Mouse (Mus musculus): Measurements from ENCODE around the gene Lats2.
"Not testable (repeated sequence)": the region's sequence is repeated elsewhere in the genome, so short reads cannot be mapped to it uniquely, and the experiment has no call there.

Gene Lats2

GRCm38 (mm10) chr14:57695550-57695949, 62.6 kb downstream of the Lats2 start:
- no peak for DNase-seq (ENCODE audit: low read depth, low spot score)

DNA sequence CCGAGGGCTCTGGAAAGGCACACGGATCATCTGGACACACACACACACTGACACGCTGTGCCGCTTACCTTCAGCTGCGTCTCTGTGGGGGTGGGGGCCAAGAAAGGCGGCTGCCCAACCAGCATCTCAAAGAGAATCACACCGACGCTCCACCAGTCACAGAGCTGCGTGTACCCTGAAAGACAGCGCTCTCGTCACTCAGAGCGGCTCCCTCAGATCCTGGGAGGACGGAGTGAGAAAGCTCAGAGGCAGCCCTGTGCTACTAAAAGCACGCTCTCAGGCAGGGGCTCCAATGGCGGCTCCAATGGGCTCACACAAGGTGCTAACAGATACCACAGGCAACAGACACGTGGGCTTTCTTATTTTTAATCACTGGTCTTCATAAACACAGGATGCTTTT, 63.9 kb downstream of the Lats2 start:
- no peak for DNase-seq (ENCODE audit: low read depth, low spot score)

GRCm38 (mm10) chr14:57692517-57693130, 65.6 kb downstream of the Lats2 start:
- DNase-seq (ENCODE audit: low read depth, low spot score) = no peak

DNA sequence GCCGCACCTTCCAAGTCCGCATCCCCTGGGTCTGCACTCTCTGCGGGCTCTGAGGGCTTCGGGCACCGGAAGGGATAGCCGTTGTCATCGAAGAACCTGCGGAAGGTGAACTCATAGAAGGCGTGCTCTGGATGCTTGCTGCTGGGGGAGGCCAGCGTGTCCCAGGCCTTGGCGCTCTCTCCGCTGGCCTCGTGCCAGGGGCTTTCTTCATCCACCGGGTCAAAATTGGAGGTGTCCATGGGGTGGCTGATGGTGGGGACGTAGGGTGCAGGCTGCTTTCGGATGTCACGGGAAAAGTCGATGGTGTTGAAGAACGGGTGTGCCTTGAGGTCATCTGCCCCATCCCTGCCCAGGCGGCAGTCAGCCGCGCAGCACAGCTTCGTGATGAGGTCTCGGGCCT, 66.9 kb downstream of the Lats2 start:
- DNase-seq (ENCODE audit: low read depth, low spot score) = no peak

GRCm38 (mm10) chr14:57690681-57691080, 67.5 kb downstream of the Lats2 start:
- no peak for DNase-seq (ENCODE audit: low read depth, low spot score)

DNA sequence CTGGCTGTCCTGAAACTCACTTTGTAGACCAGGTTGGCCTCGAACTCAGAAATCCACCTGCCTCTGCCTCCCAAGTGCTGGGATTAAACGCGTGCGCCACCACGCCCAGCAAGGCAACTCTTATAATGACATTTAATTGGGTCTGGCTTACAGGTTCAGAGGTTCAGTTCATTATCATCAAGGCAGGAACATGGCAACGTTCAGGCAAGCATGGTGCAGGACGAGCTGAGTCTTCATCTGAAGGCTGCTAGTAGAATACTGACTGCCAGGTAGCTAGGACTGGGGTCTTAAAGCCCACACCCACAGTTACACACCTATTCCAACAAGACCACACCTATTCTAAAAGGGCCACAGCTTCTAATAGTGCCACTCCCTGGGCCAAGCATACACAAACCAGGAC, 70.1 kb downstream of the Lats2 start:
- not testable (repeated sequence) for DNase-seq (ENCODE audit: low read depth, low spot score)

DNA sequence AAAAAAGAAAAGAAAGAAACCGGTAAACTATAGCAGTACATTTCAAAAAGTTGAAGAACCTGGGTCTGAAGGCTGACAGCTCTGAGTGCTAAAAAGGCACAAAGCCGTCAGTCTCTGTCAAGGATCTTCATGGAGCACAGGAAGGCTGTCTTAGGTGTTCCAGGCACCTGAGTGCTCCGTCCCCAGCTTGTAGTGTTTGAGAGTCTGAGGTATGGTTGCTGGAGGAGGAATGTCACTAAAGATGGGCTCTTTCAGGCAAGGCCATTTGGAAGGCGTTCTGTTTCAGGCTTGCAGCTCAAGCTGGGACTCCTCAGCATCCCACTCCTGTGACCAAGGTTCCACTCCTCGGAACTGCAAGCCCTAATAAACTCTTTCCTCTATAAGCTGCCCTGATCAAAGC, 70.7 kb downstream of the Lats2 start:
- DNase-seq (ENCODE audit: low read depth, low spot score) = no peak

GRCm38 (mm10) chr14:57686647-57687046, 71.5 kb downstream of the Lats2 start:
- DNase-seq (ENCODE audit: low read depth, low spot score) = no peak

GRCm38 (mm10) chr14:57684579-57684978, 73.6 kb downstream of the Lats2 start:
- peak; percentile 53 for DNase-seq (ENCODE audit: low read depth, low spot score)

DNA sequence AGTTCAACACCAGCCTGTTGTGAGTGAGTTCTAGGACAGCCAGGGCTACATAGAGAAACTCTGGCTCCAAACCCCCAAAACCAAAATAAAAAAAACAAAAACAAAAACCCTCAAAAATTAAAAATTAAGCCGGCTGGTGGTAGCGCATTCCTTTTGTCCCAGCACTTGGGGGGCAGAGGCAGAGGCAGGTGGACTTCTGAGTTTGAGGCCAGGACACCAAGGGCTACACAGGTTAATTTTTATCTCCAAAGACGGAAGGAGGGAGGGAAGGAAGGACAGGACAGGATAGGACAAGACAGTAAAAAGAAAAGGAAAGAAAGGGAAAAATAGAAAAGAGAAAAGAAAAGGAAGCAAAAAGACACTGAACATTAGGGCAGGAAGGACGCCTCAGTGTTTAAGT, 75.4 kb downstream of the Lats2 start:
- no peak for DNase-seq (ENCODE audit: low read depth, low spot score)

- peak; percentile 85 for DNase-seq (ENCODE audit: low read depth, low spot score)
Measured at GRCm38 (mm10) chr14:57679958-57680535, 78.1 kb downstream of the Lats2 start.

DNA sequence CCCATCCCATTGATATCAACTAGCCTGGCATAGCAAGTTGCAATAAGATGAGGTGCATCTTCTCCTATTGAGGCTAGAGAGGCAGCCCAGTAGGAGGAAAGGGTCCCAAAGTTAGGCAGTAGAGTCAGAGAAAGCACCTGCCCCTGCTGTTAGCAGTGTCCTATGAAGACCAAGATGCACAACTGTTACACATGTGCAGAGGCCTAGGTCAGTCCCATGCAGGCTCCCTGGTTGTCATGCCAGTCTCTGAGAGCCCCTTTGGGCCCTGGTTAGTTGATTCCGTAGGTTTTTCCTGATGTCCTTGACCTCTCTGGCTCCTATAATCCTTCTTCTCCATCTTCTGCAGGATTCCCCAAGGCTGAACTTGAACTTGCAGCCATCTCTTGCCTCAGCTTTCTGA, 78.7 kb downstream of the Lats2 start:
- no peak for DNase-seq (ENCODE audit: low read depth, low spot score)

DNA sequence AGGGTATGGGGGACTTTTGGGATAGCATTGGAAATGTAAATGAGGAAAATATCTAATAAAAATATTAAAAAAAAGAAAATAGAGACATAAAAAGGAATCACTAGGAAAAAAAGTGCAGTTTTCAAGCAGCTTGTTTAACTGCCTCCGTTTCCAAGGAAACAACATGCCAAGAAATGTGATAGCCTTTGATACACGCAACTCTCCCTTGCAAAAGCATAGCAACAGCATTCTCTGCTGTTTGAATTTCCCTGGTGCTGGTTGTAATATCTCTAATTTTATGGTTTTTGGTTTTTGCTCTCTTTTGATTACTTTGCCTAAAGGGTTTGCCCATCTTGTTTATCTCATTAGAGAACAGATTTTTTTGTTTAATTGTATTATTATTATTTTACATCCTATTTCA, 82.7 kb downstream of the Lats2 start:
- DNase-seq (ENCODE audit: low read depth, low spot score) = no peak

DNA sequence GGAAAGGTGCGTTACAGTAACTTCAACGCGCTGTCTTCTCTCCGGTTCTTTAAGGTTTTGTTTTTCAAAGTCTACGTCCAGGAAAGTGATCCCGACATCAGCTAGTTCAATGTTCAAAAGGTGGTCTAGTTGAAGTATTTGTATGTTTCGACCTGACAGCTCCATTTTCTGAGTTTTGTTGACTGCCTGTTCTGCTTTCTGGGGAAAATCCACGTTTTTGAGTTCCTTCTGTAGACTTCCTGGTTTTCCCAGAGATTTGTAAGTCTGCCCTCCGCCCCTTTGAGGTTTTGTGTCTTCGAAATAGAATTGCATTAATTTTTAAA, 92.6 kb downstream of the Lats2 start:
- no peak for DNase-seq (ENCODE audit: low read depth, low spot score)

DNA sequence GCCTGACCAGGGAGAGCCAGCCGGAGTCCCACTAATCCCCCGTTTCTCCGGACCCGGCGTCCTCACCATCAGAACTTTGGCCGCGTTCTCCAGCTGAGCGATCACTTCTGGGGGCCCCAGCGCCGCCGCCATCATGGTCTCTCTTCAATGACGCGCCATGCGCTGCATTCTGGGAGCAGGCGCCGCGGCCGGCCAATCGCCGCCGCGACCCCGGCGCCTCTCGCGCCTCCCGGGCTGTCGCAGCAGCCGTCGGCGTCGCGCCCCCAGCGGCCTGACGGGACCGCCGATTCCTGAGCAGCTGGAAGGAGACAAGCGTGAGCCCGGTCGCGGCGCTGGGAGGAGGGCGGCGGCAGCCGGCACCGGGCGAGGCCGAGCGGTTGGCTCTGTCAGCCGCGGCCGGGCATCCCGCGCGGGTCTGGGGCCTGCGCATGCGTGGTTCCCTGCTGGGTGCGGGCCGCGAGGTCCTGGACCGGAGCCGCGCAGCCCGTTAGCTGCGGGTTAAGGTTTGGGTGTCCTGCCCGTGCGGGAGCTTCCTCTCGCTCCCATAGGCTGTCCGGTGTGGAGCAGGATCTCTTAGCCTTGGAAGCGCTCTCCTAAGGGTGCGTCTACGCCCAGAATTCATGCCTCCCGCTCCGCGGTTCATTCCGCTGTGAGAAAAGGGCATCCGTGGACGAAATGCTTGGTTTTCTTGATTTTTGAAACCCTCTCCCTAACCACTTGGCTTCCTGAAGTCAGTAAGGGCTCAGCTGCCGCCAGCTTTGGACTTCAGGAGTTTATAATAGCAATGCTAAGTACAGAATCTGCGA, 93.2 kb downstream of the Lats2 start, which contains the start of gene Xpo4:
Gene Xpo4 (minus strand): TSS at position 609 of the 806 bp plus-strand sequence.
- DNase-seq (ENCODE audit: low read depth, low spot score) = peak; percentile 84

- peak; percentile 8 for DNase-seq (ENCODE audit: low read depth, low spot score)
Measured at GRCm38 (mm10) chr14:57664311-57664821, 93.8 kb downstream of the Lats2 start.

DNA sequence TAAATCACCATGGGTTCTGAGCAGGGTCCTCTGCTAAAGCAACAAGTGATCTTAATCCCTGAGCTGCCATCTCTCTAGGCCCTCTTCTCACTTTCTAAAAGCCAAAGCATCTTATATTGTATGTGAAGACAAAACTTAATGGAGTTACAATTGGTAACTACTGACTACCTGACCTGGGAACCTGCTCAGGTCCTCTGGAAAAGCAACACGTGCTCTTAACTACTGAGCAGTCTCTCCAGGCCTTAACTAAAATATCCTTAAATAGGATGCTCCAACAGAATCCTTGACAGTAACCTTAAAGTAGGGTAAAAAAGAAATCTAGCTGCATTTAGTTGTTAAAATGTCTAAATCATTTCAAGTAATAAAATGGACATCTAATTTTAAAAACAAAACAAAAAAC, 94.6 kb downstream of the Lats2 start:
- no peak for DNase-seq (ENCODE audit: low read depth, low spot score)

DNA sequence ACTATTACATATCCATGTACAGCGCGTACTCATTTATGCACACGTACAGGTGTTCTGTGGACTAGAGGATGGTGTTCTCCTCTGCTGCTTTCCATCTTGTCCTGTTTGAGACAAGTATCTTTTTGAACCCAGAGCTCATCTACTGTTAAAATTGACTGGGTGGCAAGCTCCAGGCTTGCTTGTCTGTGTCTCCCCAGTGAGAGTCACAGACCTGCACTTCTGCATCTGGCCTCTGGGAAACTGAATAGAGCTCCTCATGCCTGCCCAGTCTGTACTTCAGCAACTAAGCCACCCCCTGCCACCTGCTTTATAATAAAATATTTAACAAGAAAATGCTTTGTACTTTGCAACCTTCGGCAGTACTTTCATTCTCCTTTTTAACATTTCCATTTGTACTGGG, 99.9 kb downstream of the Lats2 start:
- DNase-seq (ENCODE audit: low read depth, low spot score) = no peak

- no peak for DNase-seq (ENCODE audit: low read depth, low spot score)
Measured at GRCm38 (mm10) chr14:57657500-57657899, 100.7 kb downstream of the Lats2 start.

- not testable (repeated sequence) for DNase-seq (ENCODE audit: low read depth, low spot score)
Measured at GRCm38 (mm10) chr14:57656519-57656918, 101.7 kb downstream of the Lats2 start.

- no peak for DNase-seq (ENCODE audit: low read depth, low spot score)
Measured at GRCm38 (mm10) chr14:57649501-57649900, 108.7 kb downstream of the Lats2 start.

DNA sequence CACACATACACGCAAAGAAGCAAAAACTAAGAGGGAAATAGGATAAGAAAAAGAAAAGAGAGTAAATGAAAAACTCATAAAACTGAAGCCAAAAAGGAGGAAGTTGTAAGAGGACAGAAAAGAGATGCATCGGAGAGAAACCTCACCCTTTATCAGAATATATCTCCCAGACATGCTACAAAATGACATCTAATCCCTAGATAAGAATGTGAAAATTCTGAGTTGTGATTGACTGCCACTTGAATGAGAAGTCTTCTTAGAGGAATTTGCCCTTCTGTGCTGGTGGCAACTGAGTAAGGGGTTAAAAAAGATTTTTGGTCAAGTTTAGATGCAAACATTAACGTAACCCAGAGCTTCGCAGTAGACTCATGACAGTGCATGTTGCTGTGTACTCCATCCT, 112.0 kb downstream of the Lats2 start:
- DNase-seq (ENCODE audit: low read depth, low spot score) = no peak
